Mouse (Mus musculus) hindbrain, embryonic 14.5 days (tissue): ENCODE data around the gene 1700074P13Rik. TPM values are rescaled to one million over a fixed set of nuclear protein-coding genes. Genes with fewer than 3 reads are reported as not detected.

ENCODE experiments used
- ATAC-seq: fragments of 200-750 bp; cut with Nextera tagmentation; 2 replicates; pipeline ENCODE4 v1.8.0; 2017; ENCODE audit warnings: moderate number of reproducible peaks, mild to moderate bottlenecking, moderate TSS enrichment, moderate library complexity; ENCODE audit not compliant: low FRiP score
- DNase-seq: peaks from one replicate; pipeline ENCODE4 v3.0.0-alpha.2; 2015; ENCODE audit warnings: low spot score
- H3K27ac ChIP-seq: fragments of 300-500 bp; sonication (generic); 2 replicates; pipeline ENCODE4 v1.5.1; 2014; ENCODE audit warnings: mild to moderate bottlenecking, moderate library complexity
- H3K27me3 ChIP-seq: fragments of 300-500 bp; sonication (generic); 2 replicates; pipeline ENCODE4 v1.6.1; 2014; ENCODE audit warnings: mild to moderate bottlenecking, low read length, mixed read lengths; ENCODE audit not compliant: control insufficient read depth, insufficient read depth
- H3K36me3 ChIP-seq: fragments of 300-500 bp; sonication (generic); replicated peaks from 2 replicates; pipeline ENCODE4 v1.6.1; 2014; ENCODE audit not compliant: control insufficient read depth, insufficient read depth
- H3K4me1 ChIP-seq: fragments of 300-500 bp; sonication (generic); replicated peaks from 2 replicates; pipeline ENCODE4 v1.6.1; 2014; ENCODE audit warnings: antibody characterized with exemption, low read length, mixed read lengths; ENCODE audit not compliant: control insufficient read depth, insufficient read depth
- H3K4me2 ChIP-seq: fragments of 300-500 bp; sonication (generic); replicated peaks from 2 replicates; pipeline ENCODE4 v1.6.1; 2014; ENCODE audit warnings: mild to moderate bottlenecking, moderate library complexity
- H3K4me3 ChIP-seq: fragments of 300-500 bp; sonication (generic); replicated peaks from 2 replicates; pipeline ENCODE4 v1.5.1; 2014; ENCODE audit warnings: mild to moderate bottlenecking, low read length
- H3K9ac ChIP-seq: fragments of 300-500 bp; sonication (generic); 2 replicates; pipeline ENCODE4 v1.6.1; 2014
- H3K9me3 ChIP-seq: fragments of 300-500 bp; sonication (generic); 2 replicates; pipeline ENCODE4 v1.6.1; 2016; ENCODE audit warnings: low read length; ENCODE audit not compliant: control insufficient read depth
- WGBS: fragments of 180-500 bp; shearing (Covaris S2); extraction: QIAGEN DNeasy Blood & Tissue Kit; methylation state at CpG from one replicate; pipeline ENCODE4 v1.1.7; 2014; 5-methylcytosine and 5-hydroxymethylcytosine counted together
- polyA plus RNA-seq: library from polyadenylated mRNA; unstranded; fragments of >200 nt; fragmentation: Nextera tagmentation; extraction: Ambion mirVana; gene quantifications from 2 replicates; pipeline ENCODE4 v1.2.1, GENCODE M21; 2014

1700074P13Rik gene
- polyA plus RNA-seq, 1 experiment from 2014 or later, result not detected

GRCm38 (mm10) chr6:40887394-40887793 lies 53.0 kb downstream of the 1700074P13Rik start, which contains the start of gene Moxd2:
Gene Moxd2 (minus strand): TSS chr6:40887494.
- WGBS, result 92% methylated on average over 3 of the region's 3 CpGs
- Histone ChIP-seq H3K27me3 (no peaks in the 10 kb centered on the region), H3K4me1 (no peaks in the 10 kb centered on the region), H3K4me2 (no peak within 1 kb of the TSS), H3K9ac (no peak within 1 kb of the TSS), H3K9me3 (no peaks in the 10 kb centered on the region), H3K36me3 (no peaks in the 10 kb centered on the region), H3K4me3 (no peak within 1 kb of the TSS), H3K27ac (no peak within 1 kb of the TSS)
- no peak for ATAC-seq
- no peak for DNase-seq

Other genes with a start within 250 kb of the 1700074P13Rik start
- gene Moxd2, start 53.1 kb downstream of the 1700074P13Rik start, polyA plus RNA-seq, result not detected in 2 replicates
- gene Prss58, start 40.2 kb downstream of the 1700074P13Rik start, polyA plus RNA-seq, result not detected in 2 replicates
- not detected in 2 replicates for gene Gm4744, start 11.3 kb upstream of the 1700074P13Rik start, polyA plus RNA-seq
- gene 1810009J06Rik, start 24.2 kb upstream of the 1700074P13Rik start, polyA plus RNA-seq, result not detected in 2 replicates
- gene Gm2663, start 58.9 kb upstream of the 1700074P13Rik start, polyA plus RNA-seq, result not detected in 2 replicates
- not detected in 2 replicates for gene 2210010C04Rik, start 95.0 kb upstream of the 1700074P13Rik start, polyA plus RNA-seq